Mouse (Mus musculus) left cerebral cortex, postnatal 36 days (tissue): ENCODE results near the gene Med25. TPM values are rescaled to one million over a fixed set of nuclear protein-coding genes. Genes with fewer than 3 reads are reported as not detected.

Experiments used
- DNase-seq, 2 experiments: peaks; one replicate each; pipeline ENCODE4 v3.0.0; 2021 to 2022; ENCODE audit warnings: low spot score in 2 of 2, mixed read lengths in 1 of 2
- intact Hi-C: fragments of 180-260 bp; cut with DNase I; formaldehyde crosslinking; loops from one replicate; pipeline ENCODE4 v1.15.1; 2025
- total RNA-seq, 2 experiments: library from RNA; stranded (reverse); gene quantifications; 2 replicates each; pipeline ENCODE4 v1.2.3; 2021

Gene Med25
- total RNA-seq = 10 to 100 TPM; 91.7 to 98.1 TPM

GRCm38 (mm10) chr7:44892276-44892921, at the start of gene Med25:
TSS of gene Med25 (minus strand) at chr7:44892712.
- intact Hi-C loops = no loop called here
- peak; percentile 93 to 94 for DNase-seq

GRCm38 (mm10) chr7:44938680-44939079, 46.2 kb upstream of the Med25 start:
- DNase-seq = no peak
- intact Hi-C loops = no loop called here

- intact Hi-C loops = loop anchor here (5.0 kb wide), 1 partner anchor 43 kb away; the partner anchor contains the start of gene Cpt1c
- DNase-seq = peak; percentile 99 to 100
Measured at GRCm38 (mm10) chr7:44929204-44930151, 37.0 kb upstream of the Med25 start, which contains the start of gene Ap2a1. TSS of gene Ap2a1 (minus strand) at chr7:44929496.

- no peak for DNase-seq
- intact Hi-C loops = loop anchor here (5.0 kb wide), 1 partner anchor 44 kb away; the partner anchor contains the start of gene Cpt1c
Measured at GRCm38 (mm10) chr7:44928570-44928969, 36.1 kb upstream of the Med25 start.

- intact Hi-C loops = loop anchor here (5.0 kb wide), 1 partner anchor 47 kb away; the partner anchor contains the start of gene Cpt1c
- no peak for DNase-seq
Measured at GRCm38 (mm10) chr7:44925468-44925867, 33.0 kb upstream of the Med25 start.

- DNase-seq = no peak
- intact Hi-C loops = loop anchor here (5.0 kb wide), 1 partner anchor 35 kb away; no protein-coding TSS in a partner anchor
Measured at GRCm38 (mm10) chr7:44922530-44922929, 30.0 kb upstream of the Med25 start.

- intact Hi-C loops = no loop called here
Measured at GRCm38 (mm10) chr7:44919127-44919526, 26.6 kb upstream of the Med25 start.

GRCm38 (mm10) chr7:44918219-44918618, 25.7 kb upstream of the Med25 start:
- DNase-seq = no peak
- intact Hi-C loops = no loop called here

More at GRCm38 (mm10) chr7:44919127-44919526, 26.6 kb upstream of the Med25 start:
- no peak for DNase-seq

- intact Hi-C loops = no loop called here
- no peak for DNase-seq
Measured at GRCm38 (mm10) chr7:44916881-44917280, 24.4 kb upstream of the Med25 start.

- no peak for DNase-seq
- intact Hi-C loops = no loop called here
Measured at GRCm38 (mm10) chr7:44916191-44916590, 23.7 kb upstream of the Med25 start.

- intact Hi-C loops = no loop called here
Measured at GRCm38 (mm10) chr7:44915314-44915713, 22.8 kb upstream of the Med25 start.

GRCm38 (mm10) chr7:44914396-44914795, 21.9 kb upstream of the Med25 start:
- no peak for DNase-seq
- intact Hi-C loops = no loop called here

More at GRCm38 (mm10) chr7:44915314-44915713, 22.8 kb upstream of the Med25 start:
- DNase-seq = no peak

GRCm38 (mm10) chr7:44908706-44909476, 16.4 kb upstream of the Med25 start:
- DNase-seq = no peak
- intact Hi-C loops = no loop called here

- DNase-seq = peak in 1 of 2 experiments; percentile 64
- intact Hi-C loops = no loop called here
Measured at GRCm38 (mm10) chr7:44905430-44905829, 12.9 kb upstream of the Med25 start.

- no peak for DNase-seq
- intact Hi-C loops = no loop called here
Measured at GRCm38 (mm10) chr7:44901230-44901722, 8.8 kb upstream of the Med25 start.

GRCm38 (mm10) chr7:44900632-44901031, 8.1 kb upstream of the Med25 start:
- DNase-seq = no peak
- intact Hi-C loops = no loop called here

GRCm38 (mm10) chr7:44898607-44899006, 6.1 kb upstream of the Med25 start:
- no peak for DNase-seq
- intact Hi-C loops = no loop called here

GRCm38 (mm10) chr7:44896499-44896898, 4.0 kb upstream of the Med25 start:
- intact Hi-C loops = no loop called here
- no peak for DNase-seq
